Mouse (Mus musculus): Measurements from ENCODE around the gene Tcl1b1. TPM values are rescaled to one million over a fixed set of nuclear protein-coding genes. Genes with fewer than 3 reads are reported as not detected.
"Not testable (repeated sequence)": the region's sequence is repeated elsewhere in the genome, so short reads cannot be mapped to it uniquely, and the experiment has no call there.

Tcl1b1 gene
- polyA plus RNA-seq, 1 experiment from 2014 or later: not detected

DNA sequence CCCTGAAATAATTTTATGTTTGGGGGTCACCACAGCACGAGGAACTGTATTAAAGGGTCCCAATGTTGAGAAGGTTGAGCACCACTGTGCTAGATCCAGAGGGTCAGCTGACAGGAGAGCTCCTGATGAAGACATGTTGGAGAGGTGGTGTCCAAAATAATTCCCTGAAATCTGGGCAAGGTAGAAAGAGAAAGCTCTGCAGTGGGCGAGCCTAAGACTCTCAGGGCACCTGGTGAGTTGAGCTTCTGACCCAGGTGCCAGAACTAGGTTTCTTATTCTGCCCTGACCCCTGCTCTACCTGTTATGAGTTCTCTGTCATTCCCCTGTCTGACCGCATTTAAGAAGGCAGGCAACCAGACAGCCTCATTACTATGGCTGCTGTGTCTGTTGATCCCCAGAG lies 16.6 kb downstream of the Tcl1b1 start, which contains the start of gene Tcl1b5:
Gene Tcl1b5, plus strand, starts transcription at position 301 of the 400 bp plus-strand sequence.
- WGBS: 78% methylated on average over 3 of the region's 3 CpGs
- not testable (repeated sequence) for H3K36me3 ChIP-seq (ENCODE audit: control insufficient read depth, insufficient read depth); H3K9me3 ChIP-seq (ENCODE audit: control insufficient read depth, low read length); ATAC-seq; H3K4me1 ChIP-seq (replicated peaks; ENCODE audit: control insufficient read depth, insufficient read depth, low read length); H3K27ac ChIP-seq (ENCODE audit: low read length); H3K4me2 ChIP-seq (ENCODE audit: low read length); H3K9ac ChIP-seq (replicated peaks; ENCODE audit: low read depth, low read length); H3K27me3 ChIP-seq (replicated peaks; ENCODE audit: control insufficient read depth, insufficient read depth, low read length); H3K4me3 ChIP-seq (replicated peaks; ENCODE audit: low read length)

DNA sequence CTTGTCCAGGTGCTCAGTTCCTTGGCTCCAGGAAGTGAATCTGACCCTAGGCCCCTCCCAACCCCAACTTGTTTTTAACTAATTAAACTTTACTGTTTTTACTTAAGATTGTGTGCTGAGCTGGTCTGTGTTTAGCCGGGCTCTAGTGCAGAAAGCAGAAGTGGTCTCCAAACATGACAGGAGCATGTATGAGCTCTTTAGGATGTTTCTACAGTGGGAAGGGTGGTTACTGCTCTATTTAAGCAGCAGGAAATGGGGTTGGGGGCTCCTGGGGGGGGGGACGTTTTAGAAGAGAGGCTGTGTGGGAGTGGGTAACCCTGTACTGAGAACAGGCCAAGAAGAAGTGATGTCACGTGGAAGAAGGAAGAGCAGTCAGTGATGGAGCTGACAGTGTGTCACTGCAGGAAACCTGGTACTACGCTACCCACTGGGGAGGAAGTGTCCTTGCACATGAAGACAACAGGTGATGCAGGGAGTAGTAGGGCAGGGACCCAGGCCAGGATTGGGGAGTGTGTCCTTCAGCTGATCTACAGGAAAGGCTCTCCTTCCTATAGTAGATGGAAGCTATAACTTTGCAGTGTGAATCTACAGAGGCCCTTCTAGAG lies 21.7 kb downstream of the Tcl1b1 start:
- not testable (repeated sequence) for H3K27me3 ChIP-seq (replicated peaks; ENCODE audit: control insufficient read depth, insufficient read depth, low read length); H3K36me3 ChIP-seq (ENCODE audit: control insufficient read depth, insufficient read depth); H3K9me3 ChIP-seq (ENCODE audit: control insufficient read depth, low read length); ATAC-seq; H3K4me2 ChIP-seq (ENCODE audit: low read length); H3K27ac ChIP-seq (ENCODE audit: low read length); H3K4me1 ChIP-seq (replicated peaks; ENCODE audit: control insufficient read depth, insufficient read depth, low read length); H3K9ac ChIP-seq (replicated peaks; ENCODE audit: low read depth, low read length); H3K4me3 ChIP-seq (replicated peaks; ENCODE audit: low read length)
- 72% methylated on average over 4 of the region's 4 CpGs for WGBS

DNA sequence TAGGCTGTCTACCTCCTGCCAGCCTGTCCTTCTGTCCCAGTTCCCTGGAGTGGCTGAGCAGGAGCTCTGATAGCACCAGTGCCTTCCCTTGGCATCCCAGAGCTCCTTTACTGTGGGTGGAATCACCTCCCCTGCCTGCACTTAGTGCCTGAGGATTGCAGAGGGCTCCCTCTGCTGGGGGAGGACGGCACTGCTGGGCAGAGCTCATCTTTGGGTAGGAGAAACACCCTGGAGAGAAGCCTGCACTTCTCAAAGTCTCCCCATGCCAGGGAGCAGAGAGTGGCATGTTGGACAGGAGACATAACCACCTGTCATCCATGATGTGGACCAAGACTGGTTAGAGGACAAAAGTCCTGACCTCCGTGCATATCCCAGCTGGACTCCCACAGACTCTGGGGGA lies 29.5 kb downstream of the Tcl1b1 start:
- not testable (repeated sequence) for H3K4me2 ChIP-seq (ENCODE audit: low read length); H3K4me3 ChIP-seq (replicated peaks; ENCODE audit: low read length)

DNA sequence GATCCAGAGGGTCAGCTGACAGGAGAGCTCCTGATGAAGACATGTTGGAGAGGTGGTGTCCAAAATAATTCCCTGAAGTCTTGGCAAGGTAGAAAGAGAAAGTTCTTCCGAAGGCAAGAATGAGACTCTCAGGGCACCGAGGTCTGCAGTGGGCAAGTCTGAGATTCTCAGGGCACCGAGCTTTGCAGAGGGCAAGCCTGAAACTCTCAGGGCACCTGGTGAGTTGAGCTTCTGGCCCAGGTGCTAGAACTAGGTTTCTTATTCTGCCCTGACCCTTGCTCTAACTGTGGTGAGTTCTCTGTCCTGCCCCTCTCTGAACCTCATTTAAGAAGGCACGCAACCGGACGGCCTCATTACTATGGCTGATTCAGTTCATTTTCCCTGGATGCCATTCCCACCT lies 31.3 kb downstream of the Tcl1b1 start, which contains the start of gene Tcl1b3:
Gene Tcl1b3, plus strand, starts transcription at position 301 of the 400 bp plus-strand sequence.
- not testable (repeated sequence) for H3K36me3 ChIP-seq (ENCODE audit: control insufficient read depth, insufficient read depth); H3K4me3 ChIP-seq (replicated peaks; ENCODE audit: low read length); H3K4me2 ChIP-seq (ENCODE audit: low read length); H3K9ac ChIP-seq (replicated peaks; ENCODE audit: low read depth, low read length); H3K27ac ChIP-seq (ENCODE audit: low read length); ATAC-seq; H3K27me3 ChIP-seq (replicated peaks; ENCODE audit: control insufficient read depth, insufficient read depth, low read length); H3K9me3 ChIP-seq (ENCODE audit: control insufficient read depth, low read length); H3K4me1 ChIP-seq (replicated peaks; ENCODE audit: control insufficient read depth, insufficient read depth, low read length)
- WGBS: 91% methylated on average over 6 of the region's 6 CpGs

More for the DNA sequence above, 29.5 kb downstream of the Tcl1b1 start:
- WGBS: 46% methylated on average over 2 of the region's 2 CpGs
- H3K36me3 ChIP-seq (ENCODE audit: control insufficient read depth, insufficient read depth); H3K9ac ChIP-seq (replicated peaks; ENCODE audit: low read depth, low read length); H3K27me3 ChIP-seq (replicated peaks; ENCODE audit: control insufficient read depth, insufficient read depth, low read length); H3K27ac ChIP-seq (ENCODE audit: low read length); H3K4me1 ChIP-seq (replicated peaks; ENCODE audit: control insufficient read depth, insufficient read depth, low read length); H3K9me3 ChIP-seq (ENCODE audit: control insufficient read depth, low read length); ATAC-seq: not testable (repeated sequence)

DNA sequence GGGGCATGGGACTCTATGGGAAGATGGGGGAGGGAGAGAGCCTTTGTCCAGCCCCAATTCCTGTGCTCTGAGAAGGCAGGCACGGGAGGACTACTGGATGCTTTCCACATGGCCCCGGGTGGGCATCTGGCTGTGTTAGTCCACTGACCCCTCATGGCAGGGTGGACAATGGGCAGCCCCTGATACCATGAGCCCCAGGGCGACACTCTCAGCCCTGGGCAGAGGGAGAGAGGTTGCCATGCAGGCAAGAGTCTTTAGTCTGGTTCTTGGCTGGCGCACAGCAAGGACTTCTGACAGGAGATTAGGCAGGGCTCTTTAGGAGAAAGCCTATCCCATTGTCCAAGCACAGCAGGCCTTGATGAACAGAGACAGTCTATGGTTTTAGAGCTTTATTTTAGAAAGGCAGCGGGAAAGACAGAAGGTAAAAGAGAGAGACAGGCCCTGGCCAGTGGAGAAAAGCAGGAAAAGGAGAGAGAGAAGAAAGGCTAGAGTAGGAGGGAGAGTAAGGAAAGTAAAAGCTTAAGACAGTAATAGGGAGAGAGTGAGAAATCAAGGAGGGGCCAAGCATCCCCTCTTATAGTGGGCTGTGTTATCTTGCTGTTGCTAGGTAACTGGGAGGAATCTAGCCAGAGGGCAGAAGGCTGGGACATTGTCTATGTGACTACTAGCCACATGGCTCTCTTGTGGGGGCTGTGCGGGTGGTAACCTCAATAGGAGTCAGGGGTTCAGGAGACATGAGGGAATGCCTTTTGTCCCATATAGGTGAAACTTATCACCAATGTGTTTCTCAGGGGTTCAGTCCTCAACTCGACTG lies 40.4 kb downstream of the Tcl1b1 start:
- H3K9me3 ChIP-seq (ENCODE audit: control insufficient read depth, low read length); ATAC-seq; H3K4me3 ChIP-seq (replicated peaks; ENCODE audit: low read length); H3K4me2 ChIP-seq (ENCODE audit: low read length); H3K4me1 ChIP-seq (replicated peaks; ENCODE audit: control insufficient read depth, insufficient read depth, low read length); H3K9ac ChIP-seq (replicated peaks; ENCODE audit: low read depth, low read length); H3K27me3 ChIP-seq (replicated peaks; ENCODE audit: control insufficient read depth, insufficient read depth, low read length); H3K36me3 ChIP-seq (ENCODE audit: control insufficient read depth, insufficient read depth); H3K27ac ChIP-seq (ENCODE audit: low read length): not testable (repeated sequence)
- 12% methylated on average over 7 of the region's 7 CpGs for WGBS

DNA sequence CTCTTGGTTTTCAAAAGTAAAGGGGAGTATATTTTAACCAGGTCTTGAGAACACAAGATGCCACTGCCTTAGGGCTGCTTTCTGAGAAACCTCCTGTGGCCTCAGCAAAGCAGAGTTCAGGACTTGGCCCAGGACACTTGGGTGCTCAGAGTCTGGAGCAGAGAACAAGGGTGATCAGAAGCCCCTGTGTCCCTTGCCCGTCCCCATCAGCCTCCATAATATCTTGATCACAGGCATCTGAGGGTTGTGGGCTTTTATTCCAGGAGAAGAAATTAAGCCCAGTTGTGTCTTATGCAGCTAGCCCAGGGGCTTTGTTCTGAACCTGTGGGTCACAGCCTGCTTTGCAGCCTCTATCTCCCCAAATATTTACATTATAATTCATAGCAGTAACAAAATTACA lies 42.2 kb downstream of the Tcl1b1 start, which contains the start of gene Tcl1b4:
Gene Tcl1b4, plus strand, starts transcription at position 301 of the 400 bp plus-strand sequence.
- 96% methylated on average over 1 of the region's 1 CpGs for WGBS
- not testable (repeated sequence) for ATAC-seq; H3K4me2 ChIP-seq (ENCODE audit: low read length); H3K27ac ChIP-seq (ENCODE audit: low read length); H3K9ac ChIP-seq (replicated peaks; ENCODE audit: low read depth, low read length); H3K4me1 ChIP-seq (replicated peaks; ENCODE audit: control insufficient read depth, insufficient read depth, low read length); H3K9me3 ChIP-seq (ENCODE audit: control insufficient read depth, low read length); H3K4me3 ChIP-seq (replicated peaks; ENCODE audit: low read length); H3K27me3 ChIP-seq (replicated peaks; ENCODE audit: control insufficient read depth, insufficient read depth, low read length); H3K36me3 ChIP-seq (ENCODE audit: control insufficient read depth, insufficient read depth)

DNA sequence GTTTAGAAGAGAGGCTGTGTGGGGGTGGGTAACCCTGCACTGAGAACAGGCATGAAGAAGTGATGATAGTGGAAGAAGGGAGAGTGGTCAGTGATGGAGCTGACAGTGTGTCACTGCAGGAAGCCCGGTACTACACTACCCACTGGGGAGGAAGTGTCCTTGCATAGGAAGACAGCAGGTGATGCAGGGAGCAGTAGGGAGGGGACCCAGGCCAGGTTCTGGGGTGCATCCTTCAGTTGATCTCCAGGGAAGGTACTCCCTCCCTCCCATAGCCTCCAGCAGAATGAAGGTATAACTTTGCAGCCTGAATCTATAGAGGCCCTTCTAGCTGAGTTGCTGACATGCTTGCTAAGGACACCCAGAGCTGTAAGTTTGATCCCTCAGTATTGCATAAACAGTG lies 47.6 kb downstream of the Tcl1b1 start:
- no peak overlapping the region for H3K9ac ChIP-seq (replicated peaks; ENCODE audit: low read depth, low read length)
- H3K27ac ChIP-seq (ENCODE audit: low read length): no peak overlapping the region
- no peaks in the 10 kb centered on the region for H3K36me3 ChIP-seq (ENCODE audit: control insufficient read depth, insufficient read depth)
- H3K4me2 ChIP-seq (ENCODE audit: low read length): no peak overlapping the region
- no peak for ATAC-seq
- no peak overlapping the region for H3K4me3 ChIP-seq (replicated peaks; ENCODE audit: low read length)
- WGBS: 71% methylated on average over 1 of the region's 1 CpGs
- H3K4me1 ChIP-seq (replicated peaks; ENCODE audit: control insufficient read depth, insufficient read depth, low read length): no peaks in the 10 kb centered on the region
- no peaks in the 10 kb centered on the region for H3K9me3 ChIP-seq (ENCODE audit: control insufficient read depth, low read length)
- H3K27me3 ChIP-seq (replicated peaks; ENCODE audit: control insufficient read depth, insufficient read depth, low read length): no peaks in the 10 kb centered on the region

DNA sequence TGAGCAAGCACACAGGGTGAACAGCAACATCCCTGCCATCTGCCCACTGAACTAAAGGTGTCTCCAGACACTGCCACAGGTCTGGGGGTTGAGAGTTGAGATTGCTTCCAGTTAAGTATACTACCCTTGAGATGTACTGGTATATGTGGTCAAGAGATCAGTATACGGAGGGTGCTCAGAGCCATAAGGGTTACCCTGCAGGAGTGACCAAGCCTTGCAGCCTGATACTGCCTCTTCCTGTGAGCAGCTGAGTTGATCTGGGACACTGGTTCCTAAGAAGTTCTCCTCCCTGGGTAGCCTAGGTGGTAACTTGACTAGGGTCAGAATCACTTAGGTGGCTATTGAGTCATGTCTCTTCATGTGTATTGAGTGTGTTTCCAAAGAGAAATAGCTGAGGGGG lies 49.0 kb downstream of the Tcl1b1 start:
- Histone ChIP-seq H3K9ac (replicated peaks; ENCODE audit: low read depth, low read length) (no peak overlapping the region), H3K4me3 (replicated peaks; ENCODE audit: low read length) (no peak overlapping the region), H3K9me3 (ENCODE audit: control insufficient read depth, low read length) (no peaks in the 10 kb centered on the region), H3K4me1 (replicated peaks; ENCODE audit: control insufficient read depth, insufficient read depth, low read length) (no peaks in the 10 kb centered on the region), H3K36me3 (ENCODE audit: control insufficient read depth, insufficient read depth) (no peaks in the 10 kb centered on the region), H3K27ac (ENCODE audit: low read length) (no peak overlapping the region), H3K27me3 (replicated peaks; ENCODE audit: control insufficient read depth, insufficient read depth, low read length) (no peaks in the 10 kb centered on the region), H3K4me2 (ENCODE audit: low read length) (no peak overlapping the region)
- 96% methylated on average over 1 of the region's 1 CpGs for WGBS
- no peak for ATAC-seq

DNA sequence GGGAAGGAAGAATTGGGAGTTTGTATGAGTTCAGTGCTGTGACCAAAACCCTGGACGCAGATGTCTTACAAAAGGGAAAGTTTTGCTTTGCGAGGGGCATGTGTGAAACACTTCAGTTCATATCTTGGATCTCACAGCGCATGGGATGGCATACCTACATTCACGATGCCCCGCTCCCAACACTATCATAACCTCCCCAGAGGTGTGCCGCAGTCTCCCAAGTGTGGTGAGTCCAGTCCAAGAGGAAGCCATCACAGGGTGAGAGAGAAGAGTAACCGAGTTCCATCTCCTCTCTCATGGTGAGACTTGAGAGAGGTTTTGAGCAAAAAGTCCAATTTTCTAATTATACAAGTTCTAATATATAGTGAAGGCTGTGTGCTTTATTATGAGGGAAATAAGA lies 49.7 kb downstream of the Tcl1b1 start:
- no peak for ATAC-seq
- Histone ChIP-seq H3K9ac (replicated peaks; ENCODE audit: low read depth, low read length) (no peak overlapping the region), H3K4me2 (ENCODE audit: low read length) (no peak overlapping the region), H3K4me1 (replicated peaks; ENCODE audit: control insufficient read depth, insufficient read depth, low read length) (no peaks in the 10 kb centered on the region), H3K36me3 (ENCODE audit: control insufficient read depth, insufficient read depth) (no peaks in the 10 kb centered on the region), H3K4me3 (replicated peaks; ENCODE audit: low read length) (no peak overlapping the region), H3K9me3 (ENCODE audit: control insufficient read depth, low read length) (no peaks in the 10 kb centered on the region), H3K27ac (ENCODE audit: low read length) (no peak overlapping the region), H3K27me3 (replicated peaks; ENCODE audit: control insufficient read depth, insufficient read depth, low read length) (no peaks in the 10 kb centered on the region)
- 95% methylated on average over 7 of the region's 7 CpGs for WGBS
